Mouse (Mus musculus) megakaryocyte, embryonic 14.5 days (primary cell): ENCODE results near the gene Pitpnm2. TPM values are rescaled to one million over a fixed set of nuclear protein-coding genes. Genes with fewer than 3 reads are reported as not detected.
"Not testable (repeated sequence)": the region's sequence is repeated elsewhere in the genome, so short reads cannot be mapped to it uniquely, and the experiment has no call there.

Experiments used
- H3K27me3 ChIP-seq: replicated peaks from 2 replicates; pipeline ENCODE3; 2012; ENCODE audit warnings: inconsistent platforms
- H3K36me3 ChIP-seq: replicated peaks from 2 replicates; pipeline ENCODE3; 2012; ENCODE audit warnings: low read length, inconsistent platforms, mixed read lengths
- H3K4me1 ChIP-seq: 2 replicates; pipeline ENCODE4 v1.6.1; 2012; ENCODE audit warnings: inconsistent platforms
- H3K4me3 ChIP-seq: replicated peaks from 2 replicates; pipeline ENCODE3; 2012; ENCODE audit warnings: moderate library complexity, mild to moderate bottlenecking, inconsistent platforms
- H3K9me3 ChIP-seq: 2 replicates; pipeline ENCODE4 v1.6.1; 2012; ENCODE audit warnings: inconsistent platforms
- FLI1 ChIP-seq: IDR thresholded peaks from 2 replicates; pipeline ENCODE4 v1.6.1; 2012; ENCODE audit warnings: low read length, inconsistent platforms, mixed read lengths
- GATA1 ChIP-seq: IDR thresholded peaks from 3 replicates; pipeline ENCODE4 v1.6.1; 2012; ENCODE audit warnings: mixed read lengths, low read length, inconsistent platforms, borderline replicate concordance
- polyA plus RNA-seq: library from polyadenylated mRNA; stranded (reverse); fragments of >175 nt; gene quantifications from 2 replicates; pipeline ENCODE4 v1.2.3, GENCODE M21; 2012; ENCODE audit warnings: low replicate concordance; ENCODE audit not compliant: insufficient read depth

Pitpnm2 gene
- polyA plus RNA-seq, 1 experiment: 30.1 TPM

- H3K27me3 ChIP-seq: no peaks in the 10 kb centered on the region
These were observed 26.0 kb downstream of the Pitpnm2 start for GRCm38 (mm10) chr5:124223574-124223973.

DNA sequence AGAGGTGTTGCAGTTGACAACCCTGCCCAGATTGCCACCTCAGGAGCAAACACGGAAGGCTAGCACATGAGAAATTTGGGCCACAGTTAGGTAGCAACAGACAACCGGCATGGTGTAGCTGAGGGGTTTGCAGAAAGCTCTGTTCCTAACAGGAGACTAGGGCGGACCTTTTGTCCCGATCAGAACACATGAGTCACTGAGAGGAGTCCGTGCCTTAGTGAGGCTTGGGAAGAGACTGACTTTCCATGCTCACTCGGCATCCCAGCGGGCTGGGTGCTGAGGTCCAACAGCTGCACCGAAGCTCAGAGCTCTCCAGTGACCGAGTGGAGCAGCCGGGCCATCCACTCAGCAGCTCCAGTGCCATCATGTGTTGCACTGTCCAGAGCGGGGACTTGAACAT is 26.9 kb downstream of the Pitpnm2 start:
- TF ChIP-seq GATA1: no peak
- TF ChIP-seq FLI1: no peak
- no peaks in the 10 kb centered on the region for H3K9me3 ChIP-seq
- H3K27me3 ChIP-seq: no peaks in the 10 kb centered on the region
- H3K4me1 ChIP-seq: peaks cover 88% of the 10 kb centered on the region
- no peak overlapping the region for H3K4me3 ChIP-seq
- peaks cover 84% of the 10 kb centered on the region for H3K36me3 ChIP-seq

More at GRCm38 (mm10) chr5:124223574-124223973, 26.0 kb downstream of the Pitpnm2 start:
- peaks cover 75% of the 10 kb centered on the region for H3K36me3 ChIP-seq
- TF ChIP-seq FLI1: no peak
- TF ChIP-seq GATA1: no peak
- H3K9me3 ChIP-seq: no peaks in the 10 kb centered on the region
- peaks cover 83% of the 10 kb centered on the region for H3K4me1 ChIP-seq
- H3K4me3 ChIP-seq: no peak overlapping the region

GRCm38 (mm10) chr5:124221736-124222040 is 27.9 kb downstream of the Pitpnm2 start:
- Histone ChIP-seq H3K4me3 (no peak overlapping the region), H3K36me3 (peaks cover 80% of the 10 kb centered on the region), H3K4me1 (peaks cover 82% of the 10 kb centered on the region), H3K27me3 (no peaks in the 10 kb centered on the region), H3K9me3 (no peaks in the 10 kb centered on the region)
- TF ChIP-seq FLI1: no peak
- no peak for TF ChIP-seq GATA1

- peaks cover 82% of the 10 kb centered on the region for H3K36me3 ChIP-seq
- TF ChIP-seq GATA1 (no peak), FLI1 (no peak)
- H3K27me3 ChIP-seq: no peaks in the 10 kb centered on the region
- no peak overlapping the region for H3K4me3 ChIP-seq
- no peaks in the 10 kb centered on the region for H3K9me3 ChIP-seq
- H3K4me1 ChIP-seq: peaks cover 82% of the 10 kb centered on the region
These were observed 28.4 kb downstream of the Pitpnm2 start for GRCm38 (mm10) chr5:124221037-124221735.

DNA sequence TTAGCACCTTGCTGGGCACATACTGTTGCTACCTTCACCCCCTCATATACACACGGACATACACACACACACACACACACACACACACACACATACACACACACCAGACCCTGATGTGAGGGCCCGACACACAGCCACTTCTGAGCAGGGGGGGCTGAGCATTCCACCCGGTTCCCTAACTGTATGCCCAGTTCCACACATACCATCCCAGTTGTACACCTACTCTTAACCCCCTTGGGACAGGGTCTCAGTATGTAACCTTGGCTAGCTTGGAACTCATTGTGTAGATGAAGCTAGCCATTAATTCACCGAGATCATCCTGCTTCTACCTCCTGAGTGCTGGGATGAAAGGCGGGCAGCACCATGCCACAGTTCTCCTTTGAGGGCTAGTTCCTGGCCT is 29.0 kb downstream of the Pitpnm2 start:
- Histone ChIP-seq H3K4me1 (peaks cover 82% of the 10 kb centered on the region), H3K36me3 (peaks cover 83% of the 10 kb centered on the region), H3K27me3 (no peaks in the 10 kb centered on the region), H3K9me3 (no peaks in the 10 kb centered on the region), H3K4me3 (no peak overlapping the region)
- TF ChIP-seq FLI1: no peak
- no peak for TF ChIP-seq GATA1

- Histone ChIP-seq H3K9me3 (no peaks in the 10 kb centered on the region), H3K36me3 (peaks cover 85% of the 10 kb centered on the region), H3K4me1 (peaks cover 87% of the 10 kb centered on the region), H3K4me3 (no peak overlapping the region), H3K27me3 (no peaks in the 10 kb centered on the region)
- TF ChIP-seq FLI1: no peak
- no peak for TF ChIP-seq GATA1
These were observed 30.1 kb downstream of the Pitpnm2 start for GRCm38 (mm10) chr5:124219431-124219830.

GRCm38 (mm10) chr5:124218986-124219385 is 30.6 kb downstream of the Pitpnm2 start:
- Histone ChIP-seq H3K4me1 (peaks cover 88% of the 10 kb centered on the region), H3K4me3 (no peak overlapping the region), H3K36me3 (peaks cover 86% of the 10 kb centered on the region)

GRCm38 (mm10) chr5:124217566-124218249 is 31.9 kb downstream of the Pitpnm2 start:
- H3K27me3 ChIP-seq: no peaks in the 10 kb centered on the region
- H3K9me3 ChIP-seq: no peaks in the 10 kb centered on the region
- H3K4me1 ChIP-seq: peaks cover 88% of the 10 kb centered on the region
- TF ChIP-seq FLI1 (no peak), GATA1 (no peak)
- peaks cover 86% of the 10 kb centered on the region for H3K36me3 ChIP-seq
- peak overlapping the region; percentile 40 for H3K4me3 ChIP-seq

More at GRCm38 (mm10) chr5:124218986-124219385, 30.6 kb downstream of the Pitpnm2 start:
- TF ChIP-seq FLI1: no peak
- no peak for TF ChIP-seq GATA1
- no peaks in the 10 kb centered on the region for H3K27me3 ChIP-seq
- no peaks in the 10 kb centered on the region for H3K9me3 ChIP-seq

DNA sequence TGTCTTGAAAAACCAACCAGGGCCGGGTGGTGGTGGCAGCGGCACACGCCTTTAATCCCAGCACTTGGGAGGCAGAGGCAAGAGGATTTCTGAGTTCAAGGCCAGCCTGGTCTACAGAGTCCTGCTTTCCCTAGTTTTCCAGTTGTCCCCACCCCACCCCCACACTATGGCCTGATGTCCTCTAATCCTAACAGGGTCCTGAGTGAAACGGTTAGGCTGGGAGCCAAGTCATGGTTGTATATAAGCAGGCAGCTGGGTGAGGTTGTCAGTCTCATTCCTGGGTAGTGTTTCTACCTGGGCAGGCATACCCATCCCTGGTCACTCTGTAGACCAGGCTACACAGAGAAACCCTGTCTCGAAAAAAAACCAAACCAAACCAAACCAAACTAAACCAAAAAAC is 32.5 kb downstream of the Pitpnm2 start:
- H3K4me1 ChIP-seq: peaks cover 85% of the 10 kb centered on the region

GRCm38 (mm10) chr5:124216403-124216802 is 33.2 kb downstream of the Pitpnm2 start:
- H3K36me3 ChIP-seq: peaks cover 85% of the 10 kb centered on the region
- H3K9me3 ChIP-seq: no peaks in the 10 kb centered on the region
- TF ChIP-seq FLI1: no peak
- TF ChIP-seq GATA1: no peak
- H3K4me1 ChIP-seq: peaks cover 85% of the 10 kb centered on the region
- no peak overlapping the region for H3K4me3 ChIP-seq
- H3K27me3 ChIP-seq: no peaks in the 10 kb centered on the region

More for the DNA sequence above, 32.5 kb downstream of the Pitpnm2 start:
- H3K27me3 ChIP-seq, H3K4me3 ChIP-seq, H3K9me3 ChIP-seq: not testable (repeated sequence)
- H3K36me3 ChIP-seq: peaks cover 84% of the 10 kb centered on the region
